19 mouse cellular contexts compared by ENCODE assay signal in the genomic region with DNA sequence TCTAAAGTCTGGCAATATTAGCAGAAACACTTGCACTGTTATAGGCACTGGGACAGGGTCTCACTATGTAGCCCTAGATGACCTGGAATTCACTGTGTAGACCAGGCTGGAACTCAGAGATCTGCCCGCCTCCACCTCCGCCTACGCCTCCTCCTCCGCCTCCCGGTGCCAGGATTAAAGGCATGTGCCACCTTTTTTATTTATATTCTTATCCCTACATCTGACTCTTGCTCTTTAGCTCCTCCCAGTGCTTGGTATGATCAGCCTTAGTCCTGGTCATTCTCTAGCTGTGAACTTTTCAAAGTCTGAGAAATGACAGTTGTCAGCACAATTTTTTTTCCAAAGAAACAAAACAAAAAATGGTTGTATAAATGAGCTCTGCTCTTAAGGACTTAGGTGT. TPM values are rescaled to one million over a fixed set of nuclear protein-coding genes. Genes with fewer than 3 reads are reported as not detected.
A peak's percentile ranks its signal among the peaks of the same experiment; 100 is the strongest.
DNase-seq lines count a peak whose midpoint lies in the region; ATAC-seq and TF ChIP-seq lines count a peak whose summit lies in the region.
"Had no signal": no experiment of that assay in that cellular context is flagged by ENCODE, and none has a peak within 500 bp of the region (broad histone marks: within the 10 kb centered on the region; RNA-seq: fewer than 3 reads in every experiment).

No protein-coding gene starts in this region.

- DNase-seq in cerebellum, adult 11-12 months: peak; percentile 54
- DNase-seq in cerebellum, postnatal 4 days (ENCODE audit: low spot score in 2 of 2): no peak
- DNase-seq in left cerebral cortex, adult 2 months (ENCODE audit: extremely low spot score in 1 of 2, low spot score in 2 of 2): peak in 1 of 2 experiments; percentile 31
- no peak for DNase-seq in left cerebral cortex, postnatal 25 days (ENCODE audit: low spot score in 2 of 2)
- DNase-seq in cerebellum, postnatal 25 days: peak; percentile 44 to 66
- DNase-seq in lung, postnatal 36 days: peak; percentile 67
- DNase-seq: adrenal gland, adult 2 months; midbrain, embryonic 14.5 days; thymus, postnatal 25 days had no signal

- ATAC-seq in intestine, postnatal 0 days: no peak
- ATAC-seq in midbrain, embryonic 13.5 days: no peak

- H3K4me3 ChIP-seq in left cerebral cortex, adult 2 months: no peak overlapping the region
- no peak overlapping the region for H3K4me3 ChIP-seq in intestine, postnatal 0 days (ENCODE audit: low read depth, low read length)
- no peak overlapping the region for H3K4me3 ChIP-seq in midbrain, embryonic 13.5 days (replicated peaks)
- H3K4me3 ChIP-seq: hindbrain, embryonic 13.5 days had no signal

- no peak overlapping the region for H3K4me2 ChIP-seq in intestine, postnatal 0 days (replicated peaks; ENCODE audit: low read depth)
- H3K4me2 ChIP-seq in midbrain, embryonic 13.5 days (replicated peaks): no peak overlapping the region
- H3K4me2 ChIP-seq: hindbrain, embryonic 13.5 days; liver, embryonic 11.5 days had no signal

- no peak overlapping the region for H3K9ac ChIP-seq in intestine, postnatal 0 days (ENCODE audit: low read depth, low read length)
- H3K9ac ChIP-seq in midbrain, embryonic 13.5 days (replicated peaks): no peak overlapping the region
- H3K9ac ChIP-seq: hindbrain, embryonic 13.5 days had no signal

- H3K4me1 ChIP-seq in intestine, postnatal 0 days (replicated peaks; ENCODE audit: control insufficient read depth, insufficient read depth, low read length): no peaks in the 10 kb centered on the region
- H3K4me1 ChIP-seq in midbrain, embryonic 13.5 days (replicated peaks): peaks cover 13% of the 10 kb centered on the region

- intact Hi-C loops in left cerebral cortex, adult 2 months (cut with DNase I): loop anchor here (5.0 kb wide), 1 partner anchor 490 kb away; no protein-coding TSS in a partner anchor
- intact Hi-C loops in left cerebral cortex, postnatal 25 days (cut with DNase I): loop anchor here (5.0 to 10.0 kb wide), 3 partner anchors 112 to 810 kb away; partner anchors contain the start of gene Akt3

- no peaks in the 10 kb centered on the region for H3K9me3 ChIP-seq in intestine, postnatal 0 days (ENCODE audit: control insufficient read depth)
- no peaks in the 10 kb centered on the region for H3K9me3 ChIP-seq in midbrain, embryonic 13.5 days
- H3K9me3 ChIP-seq: hindbrain, embryonic 13.5 days had no signal

- no peak overlapping the region for H3K27ac ChIP-seq in left cerebral cortex, adult 2 months
- H3K27ac ChIP-seq in intestine, postnatal 0 days (ENCODE audit: low read depth, low read length): no peak overlapping the region
- H3K27ac ChIP-seq in midbrain, embryonic 13.5 days: no peak overlapping the region
- H3K27ac ChIP-seq: hindbrain, embryonic 13.5 days; kidney, postnatal 0 days; macrophage had no signal

- no peaks in the 10 kb centered on the region for H3K36me3 ChIP-seq in intestine, postnatal 0 days (ENCODE audit: control insufficient read depth, insufficient read depth)
- H3K36me3 ChIP-seq in midbrain, embryonic 13.5 days: no peaks in the 10 kb centered on the region
- H3K36me3 ChIP-seq: hindbrain, embryonic 13.5 days had no signal

- WGBS in intestine, postnatal 0 days: 78% methylated on average over 5 of the region's 5 CpGs
- 92% methylated on average over 5 of the region's 5 CpGs for WGBS in midbrain, embryonic 13.5 days

- H3K27me3 ChIP-seq in intestine, postnatal 0 days (replicated peaks; ENCODE audit: control insufficient read depth, insufficient read depth, low read length): no peaks in the 10 kb centered on the region
- no peaks in the 10 kb centered on the region for H3K27me3 ChIP-seq in midbrain, embryonic 13.5 days
- H3K27me3 ChIP-seq: hindbrain, embryonic 13.5 days had no signal

- TF ChIP-seq CTCF in left cerebral cortex, adult 2 months (IDR thresholded peaks at IDR 0.05): peak; percentile 35
- no peak for TF ChIP-seq CTCF in intestine, postnatal 0 days (IDR thresholded peaks at IDR 0.05; ENCODE audit: low read depth)

RNA-seq across cellular contexts. Expression of gene 1700016C15Rik, which starts 42.6 kb away (rescaled TPM):
- not detected for total RNA-seq in left cerebral cortex, adult 2 months (2021)
- total RNA-seq in left cerebral cortex, postnatal 25 days (2021): not detected
- 11.6 and 13.6 TPM in 2 replicates for polyA plus RNA-seq in intestine, postnatal 0 days (2015; fragmentation: Nextera tagmentation; extraction: Ambion mirVana)
- polyA plus RNA-seq in midbrain, embryonic 13.5 days (2015; fragmentation: Nextera tagmentation; extraction: Ambion mirVana): not detected in 2 replicates
- total RNA-seq: adrenal gland, adult 2 months; left cerebral cortex, postnatal 10 days had no signal
- polyA plus RNA-seq: adrenal gland, adult 2 months; embryonic facial prominence, embryonic 11.5 days; heart, embryonic 16.5 days; liver, embryonic 11.5 days; macrophage; stomach, embryonic 14.5 days had no signal

Comparison
In these comparisons a context has a peak if more than half of its experiments do, and no peak if none do; other contexts are left out.
1. DNase-seq: peak in cerebellum, adult 11-12 months (single experiment), cerebellum, postnatal 25 days (2 of 2) and lung, postnatal 36 days (single experiment); none in cerebellum, postnatal 4 days (0 of 2) and left cerebral cortex, postnatal 25 days (0 of 2).